10 mouse cellular contexts compared by ENCODE assay signal in the genomic region with DNA sequence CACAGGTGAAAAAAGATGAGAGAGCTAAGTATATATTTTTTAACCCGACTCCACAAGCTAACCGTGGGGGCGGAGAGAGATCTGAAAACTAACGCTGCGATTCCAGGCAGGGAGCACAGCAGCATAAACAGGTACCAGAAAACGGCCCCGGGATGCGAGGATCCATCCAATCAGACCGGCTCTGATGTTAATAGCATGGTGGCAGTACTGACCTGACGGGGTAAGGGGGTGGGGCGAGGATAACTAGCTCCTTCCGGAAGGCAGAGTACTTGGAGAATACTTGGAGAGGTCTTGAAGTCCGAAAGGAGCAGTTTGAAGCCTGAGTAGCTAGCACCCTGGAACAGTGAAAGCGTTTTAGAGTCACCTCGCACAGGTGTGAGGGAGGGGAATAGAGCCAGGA. TPM values are rescaled to one million over a fixed set of nuclear protein-coding genes. Genes with fewer than 3 reads are reported as not detected.
DNase-seq lines count a peak whose midpoint lies in the region; ATAC-seq lines count a peak whose summit lies in the region.
"Had no signal": no experiment of that assay in that cellular context is flagged by ENCODE, and none has a peak within 500 bp of the region (broad histone marks: within the 10 kb centered on the region; RNA-seq: fewer than 3 reads in every experiment).

No protein-coding gene starts in this region.

- peak overlapping the region; percentile 56 for H3K4me2 ChIP-seq in kidney, embryonic 14.5 days (replicated peaks; ENCODE audit: low read depth, low read length)
- peak overlapping the region; percentile 58 for H3K4me2 ChIP-seq in forebrain, embryonic 14.5 days (ENCODE audit: low read length)
- H3K4me2 ChIP-seq in limb, embryonic 13.5 days (replicated peaks) = peak overlapping the region; percentile 65

- no peaks in the 10 kb centered on the region for H3K9me3 ChIP-seq in kidney, embryonic 14.5 days (ENCODE audit: control insufficient read depth, low read length)
- H3K9me3 ChIP-seq in forebrain, embryonic 14.5 days (replicated peaks; ENCODE audit: control insufficient read depth, low read length) = no peaks in the 10 kb centered on the region
- no peaks in the 10 kb centered on the region for H3K9me3 ChIP-seq in limb, embryonic 13.5 days

- no peak for DNase-seq in kidney, adult 18-20 months
- peak; percentile 23 for DNase-seq in forebrain, embryonic 14.5 days (ENCODE audit: low spot score)
- DNase-seq in retina, postnatal 1 day = peak; percentile 15
- DNase-seq in frontal cortex, postnatal 14 days (ENCODE audit: low spot score in 2 of 2) = no peak
- DNase-seq in gastrocnemius, postnatal 10 days = no peak

- 2% methylated on average over 15 of the region's 15 CpGs for WGBS in kidney, embryonic 14.5 days
- WGBS in forebrain, embryonic 14.5 days = 2% methylated on average over 15 of the region's 15 CpGs
- 2% methylated on average over 15 of the region's 15 CpGs for WGBS in limb, embryonic 13.5 days

- peaks cover 28% of the 10 kb centered on the region; the same call in 1 of the 2 replicates for H3K27me3 ChIP-seq in kidney, embryonic 14.5 days (ENCODE audit: control insufficient read depth, insufficient read depth, low read length)
- peaks cover 16% of the 10 kb centered on the region; the same call in 1 of the 2 replicates for H3K27me3 ChIP-seq in forebrain, embryonic 14.5 days (replicated peaks; ENCODE audit: control insufficient read depth, insufficient read depth, low read length)
- peaks cover 52% of the 10 kb centered on the region for H3K27me3 ChIP-seq in limb, embryonic 13.5 days

- H3K36me3 ChIP-seq in kidney, embryonic 14.5 days (ENCODE audit: control insufficient read depth, insufficient read depth, low read length) = no peaks in the 10 kb centered on the region
- no peaks in the 10 kb centered on the region for H3K36me3 ChIP-seq in forebrain, embryonic 14.5 days (ENCODE audit: control insufficient read depth, insufficient read depth, low read length)
- no peaks in the 10 kb centered on the region for H3K36me3 ChIP-seq in limb, embryonic 13.5 days

- H3K27ac ChIP-seq in kidney, embryonic 14.5 days (ENCODE audit: low read depth, low read length) = no peak overlapping the region
- H3K27ac ChIP-seq in forebrain, embryonic 14.5 days (ENCODE audit: low read depth, low read length) = no peak overlapping the region
- no peak overlapping the region for H3K27ac ChIP-seq in limb, embryonic 13.5 days
- H3K27ac ChIP-seq: liver, embryonic 14.5 days had no signal

- H3K4me3 ChIP-seq in kidney, embryonic 14.5 days (ENCODE audit: low read length) = peak overlapping the region; percentile 39; the same call in 1 of the 2 replicates
- peak overlapping the region; percentile 26 for H3K4me3 ChIP-seq in forebrain, embryonic 14.5 days (ENCODE audit: low read depth, low read length)
- peak overlapping the region; percentile 40 for H3K4me3 ChIP-seq in limb, embryonic 13.5 days

- peaks cover 2% of the 10 kb centered on the region; the same call in 1 of the 2 replicates for H3K4me1 ChIP-seq in kidney, embryonic 14.5 days (ENCODE audit: control insufficient read depth, insufficient read depth, low read length)
- H3K4me1 ChIP-seq in forebrain, embryonic 14.5 days (ENCODE audit: control insufficient read depth, insufficient read depth, low read length) = peaks cover 6% of the 10 kb centered on the region; the same call in 1 of the 2 replicates
- H3K4me1 ChIP-seq in limb, embryonic 13.5 days = peaks cover 13% of the 10 kb centered on the region

- ATAC-seq in kidney, embryonic 14.5 days (ENCODE audit: low FRiP score, low TSS enrichment) = peak; percentile 24; the same call in 1 of the 2 replicates
- ATAC-seq in forebrain, embryonic 14.5 days = no peak
- ATAC-seq in limb, embryonic 13.5 days (ENCODE audit: low FRiP score, low read depth) = no peak
- ATAC-seq in granulocyte monocyte progenitor cell, adult 5-6 weeks (replicated peaks; ENCODE audit: poor library complexity, severe bottlenecking) = no peak

- H3K9ac ChIP-seq in kidney, embryonic 14.5 days (ENCODE audit: low read depth, low read length) = no peak overlapping the region
- peak overlapping the region; percentile 38 for H3K9ac ChIP-seq in forebrain, embryonic 14.5 days (ENCODE audit: low read length)
- no peak overlapping the region for H3K9ac ChIP-seq in limb, embryonic 13.5 days
- H3K9ac ChIP-seq: liver, embryonic 14.5 days had no signal

RNA-seq across cellular contexts. Expression of gene Mrap2, which starts 1.1 kb away (rescaled TPM):
- polyA plus RNA-seq in kidney, embryonic 14.5 days (2014; fragmentation: Nextera tagmentation; extraction: Ambion mirVana) = not detected in 2 replicates
- 0.41 and 0.54 TPM in 2 replicates for polyA plus RNA-seq in forebrain, embryonic 14.5 days (2014; fragmentation: Nextera tagmentation; extraction: Ambion mirVana)
- 0.18 and 0.38 TPM in 2 replicates for polyA plus RNA-seq in limb, embryonic 13.5 days (2015; fragmentation: Nextera tagmentation; extraction: Ambion mirVana)
- total RNA-seq in granulocyte monocyte progenitor cell, adult 5-6 weeks (2014; fragmentation: Nextera tagmentation) = not detected in 2 replicates
- total RNA-seq in granulocyte monocyte progenitor cell, adult 5-6 weeks (2017) = not detected in 2 replicates
- 1 to 10 TPM in 1 of 2 experiments, under 1 TPM in 1; 0.75 to 1.2 TPM for total RNA-seq in gastrocnemius, postnatal 10 days (2021)
- total RNA-seq: MEL had no signal
- polyA plus RNA-seq: liver, embryonic 14.5 days had no signal

Comparison
In these comparisons a context has a peak if more than half of its experiments do, and no peak if none do; other contexts are left out.
1. DNase-seq: peak in forebrain, embryonic 14.5 days (single experiment) and retina, postnatal 1 day (single experiment); none in kidney, adult 18-20 months (single experiment), frontal cortex, postnatal 14 days (0 of 2) and gastrocnemius, postnatal 10 days (single experiment).
2. Peak in every context shown above with its lines, with median percentiles within 50 percentile points of each other: H3K4me2 ChIP-seq and H3K4me3 ChIP-seq.